Mouse (Mus musculus): ENCODE measurements at regions not wholly inside any gene's neighbourhood (a gene's known extent, or its start where the extent isn't known, plus 50 kb on each side); places are given as distances from the start of the nearest gene placed in this dataset.

DNA sequence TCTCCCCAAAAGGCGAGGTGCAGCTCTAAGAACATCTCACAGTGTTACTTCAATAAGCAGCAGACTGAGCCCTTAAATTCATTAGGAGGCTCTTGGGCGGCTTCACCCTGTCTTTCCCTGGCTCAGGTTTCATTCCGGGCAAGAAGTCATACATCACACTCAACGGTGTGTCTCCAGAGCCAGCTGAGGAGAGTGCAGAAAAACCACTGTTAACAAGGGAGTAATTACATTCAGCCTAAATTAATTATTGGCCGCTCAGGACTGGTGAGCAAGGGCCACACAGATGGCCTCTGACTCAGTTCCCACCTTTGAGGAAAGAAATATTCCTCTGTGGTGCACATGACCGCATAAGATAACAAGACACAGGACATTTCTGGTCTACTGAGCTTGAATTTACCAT is 168.3 kb downstream of the Tbx18 start:
- no peak for TF ChIP-seq POLR2A (IDR thresholded peaks at IDR 0.05; ENCODE audit: low read depth, low read length)
- no peak for TF ChIP-seq GABPA (IDR thresholded peaks at IDR 0.05; ENCODE audit: insufficient replicate concordance, low read depth, low read length)
- no peak for TF ChIP-seq USF2 (conservative IDR thresholded peaks at IDR 0.05; ENCODE audit: low read depth, low read length)
- no peak for TF ChIP-seq USF1 (IDR thresholded peaks at IDR 0.05; ENCODE audit: low read depth, low read length)
- TF ChIP-seq CTCF (conservative IDR thresholded peaks at IDR 0.05 in 1 of 2, IDR thresholded peaks at IDR 0.05 in 1 of 2; ENCODE audit: low read depth in 2 of 2, low read length in 2 of 2), result no peak
- no peak for TF ChIP-seq KAT2A (IDR thresholded peaks at IDR 0.05; ENCODE audit: insufficient replicate concordance, low read length)
- TF ChIP-seq ZC3H11A (IDR thresholded peaks at IDR 0.05; ENCODE audit: low read depth, low read length), result no peak
- TF ChIP-seq HCFC1 (IDR thresholded peaks at IDR 0.05; ENCODE audit: low read depth, low read length), result no peak
- TF ChIP-seq NELFE (IDR thresholded peaks at IDR 0.05; ENCODE audit: low read depth, low read length), result no peak
- no peak for TF ChIP-seq SIN3A (IDR thresholded peaks at IDR 0.05; ENCODE audit: low read length)
- no peak for TF ChIP-seq MAZ (IDR thresholded peaks at IDR 0.05; ENCODE audit: low read depth, low read length)
- TF ChIP-seq EP300 (IDR thresholded peaks at IDR 0.05; ENCODE audit: low read length), result no peak
